Mouse (Mus musculus): ENCODE measurements around the gene Gabbr2. TPM values are rescaled to one million over a fixed set of nuclear protein-coding genes. Genes with fewer than 3 reads are reported as not detected.

Gabbr2 gene
- polyA plus RNA-seq, 1 experiment from 2014 or later = 0.03 TPM

DNA sequence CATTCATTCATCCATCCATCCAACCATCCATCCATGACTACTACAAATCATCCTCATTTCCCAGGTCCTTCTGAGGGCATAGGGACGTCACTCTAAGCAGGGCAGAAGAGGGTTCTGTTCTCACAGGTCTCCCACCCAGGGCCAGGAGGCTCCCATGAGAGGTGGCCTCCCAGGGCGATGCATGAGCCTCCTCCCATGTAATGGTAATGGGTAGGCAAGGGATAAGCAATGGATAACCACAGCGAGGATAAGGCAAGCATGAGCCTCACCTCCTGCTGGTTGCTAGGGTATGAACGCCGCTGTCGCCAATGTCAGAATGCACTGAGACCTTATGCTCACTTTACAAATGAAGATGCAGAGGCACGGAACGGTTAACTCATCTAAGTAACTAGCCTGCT, 301.7 kb downstream of the Gabbr2 start:
- WGBS = 80% methylated on average over 8 of the region's 8 CpGs
- Histone ChIP-seq H3K4me1 (ENCODE audit: control insufficient read depth, insufficient read depth, low read length) (no peaks in the 10 kb centered on the region), H3K27ac (ENCODE audit: low read length) (no peak overlapping the region), H3K36me3 (ENCODE audit: control insufficient read depth, insufficient read depth) (no peaks in the 10 kb centered on the region), H3K9me3 (replicated peaks; ENCODE audit: control insufficient read depth, low read length) (no peaks in the 10 kb centered on the region), H3K9ac (ENCODE audit: low read length) (no peak overlapping the region), H3K4me2 (ENCODE audit: low read depth, low read length) (no peak overlapping the region), H3K4me3 (ENCODE audit: low read length) (no peak overlapping the region), H3K27me3 (ENCODE audit: control insufficient read depth, insufficient read depth, low read length) (peaks cover 12% of the 10 kb centered on the region)
- ATAC-seq (replicated peaks; ENCODE audit: extremely low read depth, insufficient read depth, low FRiP score) = no peak

- Histone ChIP-seq H3K4me3 (ENCODE audit: low read length) (no peak overlapping the region), H3K36me3 (ENCODE audit: control insufficient read depth, insufficient read depth) (no peaks in the 10 kb centered on the region), H3K4me1 (ENCODE audit: control insufficient read depth, insufficient read depth, low read length) (no peaks in the 10 kb centered on the region), H3K9me3 (replicated peaks; ENCODE audit: control insufficient read depth, low read length) (no peaks in the 10 kb centered on the region), H3K27ac (ENCODE audit: low read length) (no peak overlapping the region), H3K27me3 (ENCODE audit: control insufficient read depth, insufficient read depth, low read length) (peaks cover 12% of the 10 kb centered on the region), H3K9ac (ENCODE audit: low read length) (no peak overlapping the region), H3K4me2 (ENCODE audit: low read depth, low read length) (no peak overlapping the region)
- no peak; the same call in 1 of the 2 replicates for ATAC-seq (replicated peaks; ENCODE audit: extremely low read depth, insufficient read depth, low FRiP score)
- 45% methylated on average over 15 of the region's 15 CpGs for WGBS
These were observed 302.2 kb downstream of the Gabbr2 start for GRCm38 (mm10) chr4:46689397-46690022.

DNA sequence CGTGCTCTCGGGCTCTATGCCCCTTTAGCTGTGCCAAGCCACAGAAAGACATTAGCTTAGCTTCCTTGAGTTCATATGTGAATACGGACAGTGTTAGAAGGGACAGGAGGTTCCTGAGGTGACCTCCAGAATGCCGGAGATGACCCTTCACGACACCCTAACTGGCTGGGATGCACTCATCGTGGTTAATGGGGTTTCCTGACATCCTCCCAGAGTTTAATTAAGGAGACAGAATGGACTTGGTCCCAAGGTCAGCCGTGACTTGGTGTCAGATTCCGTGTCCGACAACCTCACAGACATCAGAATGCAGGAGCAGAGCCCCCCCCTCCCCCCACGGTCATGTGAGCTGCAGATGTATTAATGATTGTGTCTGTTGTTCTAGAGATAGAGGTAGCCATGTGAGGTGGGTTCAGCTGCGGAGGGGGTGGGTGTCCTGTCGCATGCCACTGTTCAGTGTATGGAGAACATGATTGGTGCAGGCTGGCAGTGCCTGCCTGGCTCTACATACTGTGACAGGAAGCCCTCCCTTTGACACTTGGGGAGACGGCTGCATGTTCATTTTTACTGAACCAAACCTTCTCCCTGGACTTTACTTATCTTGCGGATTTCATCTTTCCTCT, 303.4 kb downstream of the Gabbr2 start:
- ATAC-seq (replicated peaks; ENCODE audit: extremely low read depth, insufficient read depth, low FRiP score) = no peak
- peaks cover 12% of the 10 kb centered on the region for H3K27me3 ChIP-seq (ENCODE audit: control insufficient read depth, insufficient read depth, low read length)
- no peaks in the 10 kb centered on the region for H3K36me3 ChIP-seq (ENCODE audit: control insufficient read depth, insufficient read depth)
- H3K4me2 ChIP-seq (ENCODE audit: low read depth, low read length) = no peak overlapping the region
- no peak overlapping the region for H3K4me3 ChIP-seq (ENCODE audit: low read length)
- no peaks in the 10 kb centered on the region for H3K4me1 ChIP-seq (ENCODE audit: control insufficient read depth, insufficient read depth, low read length)
- H3K9me3 ChIP-seq (replicated peaks; ENCODE audit: control insufficient read depth, low read length) = no peaks in the 10 kb centered on the region
- H3K27ac ChIP-seq (ENCODE audit: low read length) = no peak overlapping the region
- H3K9ac ChIP-seq (ENCODE audit: low read length) = no peak overlapping the region
- 73% methylated on average over 14 of the region's 14 CpGs for WGBS

GRCm38 (mm10) chr4:46684160-46684559, 307.5 kb downstream of the Gabbr2 start:
- no peak for ATAC-seq (replicated peaks; ENCODE audit: extremely low read depth, insufficient read depth, low FRiP score)
- no peaks in the 10 kb centered on the region for H3K9me3 ChIP-seq (replicated peaks; ENCODE audit: control insufficient read depth, low read length)
- no peak overlapping the region for H3K27ac ChIP-seq (ENCODE audit: low read length)
- no peaks in the 10 kb centered on the region for H3K4me1 ChIP-seq (ENCODE audit: control insufficient read depth, insufficient read depth, low read length)
- H3K36me3 ChIP-seq (ENCODE audit: control insufficient read depth, insufficient read depth) = no peaks in the 10 kb centered on the region
- no peak overlapping the region for H3K4me2 ChIP-seq (ENCODE audit: low read depth, low read length)
- H3K4me3 ChIP-seq (ENCODE audit: low read length) = no peak overlapping the region
- H3K9ac ChIP-seq (ENCODE audit: low read length) = no peak overlapping the region
- peaks cover 8% of the 10 kb centered on the region for H3K27me3 ChIP-seq (ENCODE audit: control insufficient read depth, insufficient read depth, low read length)
- 39% methylated on average over 6 of the region's 6 CpGs for WGBS

DNA sequence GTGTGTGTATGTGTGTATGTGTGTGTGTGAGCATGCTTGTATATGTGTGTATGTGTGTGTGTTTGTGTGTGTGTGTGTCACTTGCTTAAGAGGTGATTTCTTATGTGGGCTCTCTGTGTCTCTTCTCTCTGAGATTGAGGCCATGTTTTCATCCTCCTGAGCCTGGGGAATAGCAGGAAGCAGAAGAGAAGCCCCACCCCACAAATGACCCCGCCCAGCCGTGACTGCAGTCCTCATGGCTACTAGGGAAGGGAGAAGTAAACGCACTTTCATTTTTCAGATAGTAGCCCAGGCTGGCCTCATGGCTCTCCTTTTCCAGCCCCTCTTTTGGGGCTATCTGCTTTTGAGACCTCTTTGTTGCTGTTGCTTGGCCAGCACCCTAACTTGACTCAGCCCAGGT, 315.0 kb downstream of the Gabbr2 start:
- Histone ChIP-seq H3K36me3 (ENCODE audit: control insufficient read depth, insufficient read depth) (no peaks in the 10 kb centered on the region), H3K9me3 (replicated peaks; ENCODE audit: control insufficient read depth, low read length) (no peaks in the 10 kb centered on the region), H3K27me3 (ENCODE audit: control insufficient read depth, insufficient read depth, low read length) (no peaks in the 10 kb centered on the region), H3K27ac (ENCODE audit: low read length) (no peak overlapping the region), H3K4me3 (ENCODE audit: low read length) (no peak overlapping the region), H3K9ac (ENCODE audit: low read length) (no peak overlapping the region), H3K4me2 (ENCODE audit: low read depth, low read length) (no peak overlapping the region), H3K4me1 (ENCODE audit: control insufficient read depth, insufficient read depth, low read length) (no peaks in the 10 kb centered on the region)
- ATAC-seq (replicated peaks; ENCODE audit: extremely low read depth, insufficient read depth, low FRiP score) = no peak
- 60% methylated on average over 3 of the region's 3 CpGs for WGBS

GRCm38 (mm10) chr4:46675992-46676391, 315.7 kb downstream of the Gabbr2 start:
- Histone ChIP-seq H3K4me2 (ENCODE audit: low read depth, low read length) (no peak overlapping the region), H3K27me3 (ENCODE audit: control insufficient read depth, insufficient read depth, low read length) (no peaks in the 10 kb centered on the region), H3K4me3 (ENCODE audit: low read length) (no peak overlapping the region), H3K27ac (ENCODE audit: low read length) (no peak overlapping the region), H3K9me3 (replicated peaks; ENCODE audit: control insufficient read depth, low read length) (no peaks in the 10 kb centered on the region), H3K9ac (ENCODE audit: low read length) (no peak overlapping the region), H3K4me1 (ENCODE audit: control insufficient read depth, insufficient read depth, low read length) (no peaks in the 10 kb centered on the region), H3K36me3 (ENCODE audit: control insufficient read depth, insufficient read depth) (no peaks in the 10 kb centered on the region)
- WGBS = 38% methylated on average over 4 of the region's 4 CpGs
- ATAC-seq (replicated peaks; ENCODE audit: extremely low read depth, insufficient read depth, low FRiP score) = no peak

DNA sequence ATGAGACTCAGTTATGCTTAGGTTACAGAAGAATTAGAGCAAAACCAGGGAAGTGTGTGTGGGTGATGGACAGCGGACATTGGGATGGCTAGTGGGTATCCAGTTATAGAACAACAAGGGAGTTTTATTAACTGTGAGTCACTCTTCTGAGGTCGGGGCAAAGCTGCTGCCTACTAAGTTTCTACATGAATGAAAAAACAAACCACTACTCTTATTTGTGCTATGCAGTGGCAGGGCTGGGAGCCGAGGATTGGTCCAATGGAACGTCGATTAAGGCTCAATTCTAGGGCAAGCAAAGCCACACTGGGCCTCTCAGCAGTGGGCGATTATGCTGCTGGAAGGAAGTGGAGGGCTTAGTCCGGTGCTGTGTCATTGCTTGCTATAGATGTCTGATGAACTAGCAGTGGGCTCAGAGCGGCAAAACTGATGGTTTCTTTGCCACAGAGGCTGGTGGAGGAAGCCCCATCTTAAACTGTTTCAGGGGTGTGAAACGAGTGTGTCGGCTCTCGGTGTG, 316.3 kb downstream of the Gabbr2 start:
- WGBS = 69% methylated on average over 11 of the region's 11 CpGs
- H3K4me2 ChIP-seq (ENCODE audit: low read depth, low read length) = no peak overlapping the region
- H3K4me1 ChIP-seq (ENCODE audit: control insufficient read depth, insufficient read depth, low read length) = no peaks in the 10 kb centered on the region
- H3K36me3 ChIP-seq (ENCODE audit: control insufficient read depth, insufficient read depth) = no peaks in the 10 kb centered on the region
- no peak overlapping the region for H3K9ac ChIP-seq (ENCODE audit: low read length)
- no peak overlapping the region for H3K27ac ChIP-seq (ENCODE audit: low read length)
- ATAC-seq (replicated peaks; ENCODE audit: extremely low read depth, insufficient read depth, low FRiP score) = no peak
- H3K27me3 ChIP-seq (ENCODE audit: control insufficient read depth, insufficient read depth, low read length) = no peaks in the 10 kb centered on the region
- H3K9me3 ChIP-seq (replicated peaks; ENCODE audit: control insufficient read depth, low read length) = no peaks in the 10 kb centered on the region
- H3K4me3 ChIP-seq (ENCODE audit: low read length) = no peak overlapping the region

DNA sequence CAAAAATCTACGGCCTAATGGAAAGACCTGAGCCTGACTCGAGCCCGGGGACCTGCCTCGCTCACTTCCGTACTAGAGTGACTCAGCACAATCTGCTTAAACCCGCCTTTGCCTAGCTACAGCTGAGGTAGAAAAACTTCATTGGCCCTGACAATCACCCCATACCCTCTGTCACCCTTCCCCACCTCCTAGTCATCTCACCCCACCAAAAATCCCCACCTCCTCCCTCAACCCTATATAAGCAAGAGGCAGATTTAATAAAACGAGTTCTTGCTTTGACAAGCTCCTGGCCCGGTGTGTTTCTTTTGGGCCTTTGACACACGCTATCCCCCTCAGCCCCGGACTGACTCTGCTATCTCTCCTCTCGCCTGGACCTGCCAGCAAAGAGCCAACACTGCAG, 323.1 kb downstream of the Gabbr2 start:
- 46% methylated on average over 11 of the region's 11 CpGs for WGBS

DNA sequence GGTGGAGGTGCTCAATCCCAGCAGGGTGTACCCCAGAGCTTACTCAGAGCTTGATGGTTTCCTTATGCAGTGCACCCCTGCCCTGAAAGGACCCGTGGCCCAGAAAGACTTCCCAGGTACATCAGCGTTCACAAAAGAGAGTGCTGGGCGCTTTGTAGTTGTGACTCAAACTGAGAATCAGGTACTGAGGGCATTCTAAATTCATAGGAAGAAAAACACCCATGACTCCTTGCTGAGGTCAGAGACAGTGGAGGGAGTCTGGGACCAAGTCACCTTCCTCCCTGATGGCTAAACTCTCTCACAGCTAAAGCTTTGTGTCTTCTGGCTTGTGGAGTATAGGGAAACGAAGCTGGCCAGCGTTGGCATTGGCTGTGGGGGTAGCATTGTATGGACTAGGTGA, 325.3 kb downstream of the Gabbr2 start:
- H3K27ac ChIP-seq (ENCODE audit: low read length) = no peak overlapping the region
- H3K4me1 ChIP-seq (ENCODE audit: control insufficient read depth, insufficient read depth, low read length) = peaks cover 29% of the 10 kb centered on the region
- H3K9ac ChIP-seq (ENCODE audit: low read length) = no peak overlapping the region
- no peak overlapping the region for H3K4me2 ChIP-seq (ENCODE audit: low read depth, low read length)
- ATAC-seq (replicated peaks; ENCODE audit: extremely low read depth, insufficient read depth, low FRiP score) = no peak
- no peaks in the 10 kb centered on the region for H3K36me3 ChIP-seq (ENCODE audit: control insufficient read depth, insufficient read depth)
- H3K9me3 ChIP-seq (replicated peaks; ENCODE audit: control insufficient read depth, low read length) = no peaks in the 10 kb centered on the region
- no peaks in the 10 kb centered on the region; the same call in 1 of the 2 replicates for H3K27me3 ChIP-seq (ENCODE audit: control insufficient read depth, insufficient read depth, low read length)
- 72% methylated on average over 5 of the region's 5 CpGs for WGBS
- H3K4me3 ChIP-seq (ENCODE audit: low read length) = no peak overlapping the region

More for the DNA sequence above, 323.1 kb downstream of the Gabbr2 start:
- no peak overlapping the region for H3K4me3 ChIP-seq (ENCODE audit: low read length)
- peak overlapping the region; percentile 19 for H3K27ac ChIP-seq (ENCODE audit: low read length)
- no peaks in the 10 kb centered on the region for H3K27me3 ChIP-seq (ENCODE audit: control insufficient read depth, insufficient read depth, low read length)
- no peak for ATAC-seq (replicated peaks; ENCODE audit: extremely low read depth, insufficient read depth, low FRiP score)
- peaks cover 29% of the 10 kb centered on the region for H3K4me1 ChIP-seq (ENCODE audit: control insufficient read depth, insufficient read depth, low read length)
- peak overlapping the region; percentile 42 for H3K9ac ChIP-seq (ENCODE audit: low read length)
- H3K36me3 ChIP-seq (ENCODE audit: control insufficient read depth, insufficient read depth) = no peaks in the 10 kb centered on the region
- H3K4me2 ChIP-seq (ENCODE audit: low read depth, low read length) = no peak overlapping the region
- H3K9me3 ChIP-seq (replicated peaks; ENCODE audit: control insufficient read depth, low read length) = no peaks in the 10 kb centered on the region

Measured in heart, embryonic 16.5 days (tissue).